ENCODE assay signal across 13 mouse cellular contexts in genomic region chr10:25128455-25128863, GRCm38 (mm10).
DNase-seq lines count a peak whose midpoint lies in the region; TF ChIP-seq lines count a peak whose summit lies in the region.
"Had no signal": no experiment of that assay in that cellular context is flagged by ENCODE, and none has a peak within 500 bp of the region (broad histone marks: within the 10 kb centered on the region; RNA-seq: fewer than 3 reads in every experiment).

No protein-coding gene starts in this region.

- H3K36me3 ChIP-seq in limb, embryonic 10.5 days, result no peaks in the 10 kb centered on the region
- H3K36me3 ChIP-seq: embryonic facial prominence, embryonic 13.5 days; heart, embryonic 13.5 days; limb, embryonic 15.5 days had no signal

- H3K4me3 ChIP-seq in gastrocnemius, adult 2 months, result no peak overlapping the region
- H3K4me3 ChIP-seq in limb, embryonic 10.5 days, result no peak overlapping the region
- H3K4me3 ChIP-seq: embryonic facial prominence, embryonic 13.5 days; heart, embryonic 13.5 days; limb, embryonic 15.5 days had no signal

- no peaks in the 10 kb centered on the region for H3K9me3 ChIP-seq in limb, embryonic 10.5 days (replicated peaks)
- H3K9me3 ChIP-seq: embryonic facial prominence, embryonic 13.5 days; heart, embryonic 13.5 days; limb, embryonic 15.5 days had no signal

- WGBS in limb, embryonic 10.5 days, result 87% methylated on average over 5 of the region's 5 CpGs

- no peak for TF ChIP-seq CTCF in gastrocnemius, adult 2 months (IDR thresholded peaks at IDR 0.05)

- intact Hi-C loops in gastrocnemius, adult 2 months (cut with DNase I), result no loop called here
- intact Hi-C loops in left cerebral cortex, postnatal 10 days (cut with DNase I), result no loop called here

- no peaks in the 10 kb centered on the region for H3K4me1 ChIP-seq in limb, embryonic 10.5 days
- H3K4me1 ChIP-seq: embryonic facial prominence, embryonic 13.5 days; limb, embryonic 15.5 days had no signal

- peak overlapping the region; percentile 20; the same call in 1 of the 2 replicates for H3K27ac ChIP-seq in gastrocnemius, adult 2 months
- no peak overlapping the region for H3K27ac ChIP-seq in limb, embryonic 10.5 days
- H3K27ac ChIP-seq: embryonic facial prominence, embryonic 13.5 days; heart, embryonic 13.5 days; limb, embryonic 15.5 days had no signal

- DNase-seq in kidney, postnatal 36 days, result peak; percentile 7 to 14
- DNase-seq in kidney, adult 18-20 months, result no peak
- peak; percentile 57 for DNase-seq in gastrocnemius, adult 2 months
- DNase-seq in limb, embryonic 10.5 days (ENCODE audit: low spot score), result peak; percentile 19
- DNase-seq in skeletal muscle tissue, adult 2 months (ENCODE audit: low read depth, low spot score), result peak; percentile 53
- no peak for DNase-seq in ovary, postnatal 10 days (ENCODE audit: low spot score)
- no peak for DNase-seq in left cerebral cortex, postnatal 10 days (ENCODE audit: extremely low spot score in 1 of 2, low spot score in 2 of 2)
- DNase-seq in right cerebral cortex, postnatal 10 days (ENCODE audit: low spot score in 2 of 2), result no peak
- DNase-seq: kidney, postnatal 25 days; right cerebral cortex, postnatal 25 days had no signal

- no peaks in the 10 kb centered on the region for H3K27me3 ChIP-seq in limb, embryonic 10.5 days (ENCODE audit: low read depth, poor library complexity, severe bottlenecking)
- H3K27me3 ChIP-seq: embryonic facial prominence, embryonic 13.5 days; heart, embryonic 13.5 days; limb, embryonic 15.5 days had no signal

Comparison
In these comparisons a context has a peak if more than half of its experiments do, and no peak if none do; other contexts are left out.
1. DNase-seq: peak in kidney, postnatal 36 days (2 of 2), gastrocnemius, adult 2 months (single experiment), limb, embryonic 10.5 days (single experiment) and skeletal muscle tissue, adult 2 months (single experiment); none in kidney, adult 18-20 months (single experiment), ovary, postnatal 10 days (single experiment), left cerebral cortex, postnatal 10 days (0 of 2) and right cerebral cortex, postnatal 10 days (0 of 2).